Comparison of ENCODE assay signal across 14 mouse cellular contexts in the genomic region with DNA sequence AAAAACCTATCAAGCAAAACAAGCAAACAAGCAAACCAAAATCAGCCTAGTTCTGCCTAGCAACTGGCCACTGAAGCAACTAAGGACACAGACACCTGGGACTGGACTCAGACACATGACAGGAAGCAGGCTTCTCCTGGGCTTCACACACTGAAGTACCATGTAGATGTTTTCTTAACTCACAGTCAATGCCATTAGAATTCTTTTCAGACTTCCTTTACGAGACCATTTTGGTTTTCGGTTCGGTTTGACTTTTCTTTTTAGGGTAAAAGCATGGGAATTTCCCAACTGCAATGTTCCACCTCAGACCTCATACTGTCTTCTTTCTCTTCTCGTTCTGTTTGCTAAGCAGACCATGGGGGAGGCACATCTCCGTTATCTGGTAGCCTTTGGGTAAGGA.
DNase-seq lines count a peak whose midpoint lies in the region; ATAC-seq and TF ChIP-seq lines count a peak whose summit lies in the region.
"Had no signal": no experiment of that assay in that cellular context is flagged by ENCODE, and none has a peak within 500 bp of the region (broad histone marks: within the 10 kb centered on the region; RNA-seq: fewer than 3 reads in every experiment).

No protein-coding gene starts in this region.

- H3K36me3 ChIP-seq in kidney, embryonic 16.5 days (ENCODE audit: insufficient read depth, low read length): no peaks in the 10 kb centered on the region
- H3K36me3 ChIP-seq: embryonic facial prominence, embryonic 10.5 days; heart, embryonic 15.5 days; hindbrain, embryonic 13.5 days had no signal

- no peak for ATAC-seq in kidney, embryonic 16.5 days (ENCODE audit: low FRiP score, low TSS enrichment)
- ATAC-seq in monocyte, adult 5-6 weeks (replicated peaks; ENCODE audit: insufficient number of reproducible peaks, low FRiP score, low TSS enrichment, poor library complexity, severe bottlenecking): no peak

- no peak for DNase-seq in kidney, postnatal 4 days
- DNase-seq in A20 (ENCODE audit: low read depth, low spot score): peak; percentile 88
- DNase-seq in natural killer cell, adult 2 months (ENCODE audit: low spot score in 2 of 2): peak; percentile 47 to 55
- no peak for DNase-seq in neural tube, embryonic 10.5 days (ENCODE audit: extremely low spot score, low spot score)
- no peak for DNase-seq in frontal cortex, adult 2 months (ENCODE audit: extremely low spot score in 1 of 2, low spot score in 1 of 2)
- DNase-seq: cerebellum, adult 9-11 months; thymus, adult 18-20 months had no signal

- H3K9me3 ChIP-seq in kidney, embryonic 16.5 days (ENCODE audit: low read length): no peaks in the 10 kb centered on the region
- H3K9me3 ChIP-seq: embryonic facial prominence, embryonic 10.5 days; heart, embryonic 15.5 days; hindbrain, embryonic 13.5 days had no signal

- H3K9ac ChIP-seq in kidney, embryonic 16.5 days (replicated peaks; ENCODE audit: low read length): no peak overlapping the region
- H3K9ac ChIP-seq: heart, embryonic 15.5 days; hindbrain, embryonic 13.5 days had no signal

- no peaks in the 10 kb centered on the region for H3K27me3 ChIP-seq in kidney, embryonic 16.5 days (ENCODE audit: insufficient read depth, low read length)
- H3K27me3 ChIP-seq: heart, embryonic 15.5 days; hindbrain, embryonic 13.5 days had no signal

- no peak for TF ChIP-seq POLR2A in embryonic fibroblast, embryonic 13.5 days (IDR thresholded peaks at IDR 0.05; ENCODE audit: low read depth, low read length)

- no peak for TF ChIP-seq CTCF in embryonic fibroblast, embryonic 13.5 days (IDR thresholded peaks at IDR 0.05; ENCODE audit: borderline replicate concordance, insufficient read depth, low read length)

- H3K4me2 ChIP-seq in kidney, embryonic 16.5 days (replicated peaks; ENCODE audit: low read depth, low read length): no peak overlapping the region
- H3K4me2 ChIP-seq: heart, embryonic 15.5 days; hindbrain, embryonic 13.5 days; midbrain, embryonic 11.5 days had no signal

- H3K4me3 ChIP-seq in kidney, embryonic 16.5 days (ENCODE audit: low read length): no peak overlapping the region
- no peak overlapping the region for H3K4me3 ChIP-seq in embryonic fibroblast, embryonic 13.5 days (ENCODE audit: insufficient read depth, low read length)
- H3K4me3 ChIP-seq: embryonic facial prominence, embryonic 10.5 days; heart, embryonic 15.5 days; hindbrain, embryonic 13.5 days had no signal

- WGBS in kidney, embryonic 16.5 days: 72% methylated on average over 5 of the region's 5 CpGs

- H3K27ac ChIP-seq in kidney, embryonic 16.5 days (ENCODE audit: low read length): 0 out of 2 replicates have a peak overlapping the region, but pooled peaks have one; percentile 20
- peak overlapping the region; percentile 92 for H3K27ac ChIP-seq in embryonic fibroblast, embryonic 13.5 days (ENCODE audit: insufficient read depth, low read length)
- H3K27ac ChIP-seq: hindbrain, embryonic 13.5 days had no signal

- H3K4me1 ChIP-seq in kidney, embryonic 16.5 days (ENCODE audit: insufficient read depth, low read length): peaks cover 35% of the 10 kb centered on the region
- peaks cover 24% of the 10 kb centered on the region for H3K4me1 ChIP-seq in embryonic fibroblast, embryonic 13.5 days (ENCODE audit: control insufficient read depth, insufficient read depth, low read length)

Comparison
In these comparisons a context has a peak if more than half of its experiments do, and no peak if none do; other contexts are left out.
1. DNase-seq: peak in A20 (single experiment) and natural killer cell, adult 2 months (2 of 2); none in kidney, postnatal 4 days (0 of 2), neural tube, embryonic 10.5 days (single experiment) and frontal cortex, adult 2 months (0 of 2).